Mouse (Mus musculus): ENCODE results near the gene Robo4. TPM values are rescaled to one million over a fixed set of nuclear protein-coding genes. Genes with fewer than 3 reads are reported as not detected.
A peak's percentile ranks its signal among the peaks of the same experiment; 100 is the strongest.

The Robo4 gene
- polyA plus RNA-seq, 1 experiment from 2014 or later: 10.7 TPM

DNA sequence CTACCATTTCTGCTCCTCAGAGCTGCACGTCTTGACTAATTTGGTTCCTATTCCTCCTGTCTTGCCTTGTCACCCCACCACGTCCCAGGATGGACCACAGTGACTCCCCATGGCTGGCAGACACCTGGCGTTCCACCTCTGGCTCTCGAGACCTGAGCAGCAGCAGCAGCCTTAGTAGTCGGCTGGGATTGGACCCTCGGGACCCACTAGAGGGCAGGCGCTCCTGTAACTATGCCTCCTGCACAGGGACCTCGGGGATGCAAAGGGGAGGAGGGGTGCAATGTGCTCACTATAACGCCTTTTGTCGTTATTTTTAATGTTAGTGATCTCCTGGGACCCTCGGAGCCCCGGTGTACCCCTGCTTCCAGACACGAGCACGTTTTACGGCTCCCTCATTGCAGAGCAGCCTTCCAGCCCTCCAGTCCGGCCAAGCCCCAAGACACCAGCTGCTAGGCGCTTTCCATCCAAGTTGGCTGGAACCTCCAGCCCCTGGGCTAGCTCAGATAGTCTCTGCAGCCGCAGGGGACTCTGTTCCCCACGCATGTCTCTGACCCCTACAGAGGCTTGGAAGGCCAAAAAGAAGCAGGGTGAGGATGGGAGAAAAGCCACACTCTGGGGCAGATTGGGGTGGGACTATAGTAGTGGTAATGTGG lies 6.3 kb downstream of the Robo4 start:
- Histone ChIP-seq H3K27me3 (peaks cover 22% of the 10 kb centered on the region; the same call in 1 of the 2 replicates), H3K4me1 (peaks cover 7% of the 10 kb centered on the region), H3K9ac (no peak overlapping the region), H3K27ac (no peak overlapping the region), H3K36me3 (no peaks in the 10 kb centered on the region), H3K4me3 (no peak overlapping the region), H3K4me2 (no peak overlapping the region), H3K9me3 (no peaks in the 10 kb centered on the region)
- ATAC-seq (ENCODE audit: insufficient number of reproducible peaks, low FRiP score, low TSS enrichment, low read depth): no peak
- 10% methylated on average over 19 of the region's 19 CpGs for WGBS

GRCm38 (mm10) chr9:37409698-37410445 lies 8.2 kb downstream of the Robo4 start:
- H3K4me2 ChIP-seq: no peak overlapping the region
- H3K27me3 ChIP-seq: peaks cover 22% of the 10 kb centered on the region; the same call in 1 of the 2 replicates
- no peak overlapping the region for H3K27ac ChIP-seq
- peaks cover 7% of the 10 kb centered on the region for H3K4me1 ChIP-seq
- H3K4me3 ChIP-seq: no peak overlapping the region
- WGBS: 55% methylated on average over 8 of the region's 8 CpGs
- ATAC-seq (ENCODE audit: insufficient number of reproducible peaks, low FRiP score, low TSS enrichment, low read depth): no peak
- H3K9me3 ChIP-seq: no peaks in the 10 kb centered on the region
- H3K36me3 ChIP-seq: no peaks in the 10 kb centered on the region
- no peak overlapping the region for H3K9ac ChIP-seq

DNA sequence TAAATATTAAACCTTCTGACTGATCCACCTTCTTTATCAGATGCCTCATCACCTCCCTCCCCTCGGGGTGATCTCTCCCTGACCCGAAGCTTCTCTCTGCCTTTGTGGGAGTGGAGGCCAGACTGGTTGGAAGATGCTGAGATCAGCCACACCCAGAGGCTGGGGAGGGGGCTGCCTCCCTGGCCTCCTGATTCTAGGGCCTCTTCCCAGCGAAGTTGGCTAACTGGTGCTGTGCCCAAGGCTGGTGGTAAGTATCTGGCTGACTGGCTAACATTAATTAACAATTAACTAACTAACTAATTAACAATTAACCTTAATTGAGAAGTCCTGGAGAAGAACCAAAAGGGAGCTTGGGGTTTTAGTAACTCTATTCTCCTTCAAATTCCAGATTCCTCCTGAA lies 11.3 kb downstream of the Robo4 start:
- H3K27me3 ChIP-seq: peaks cover 4% of the 10 kb centered on the region; the same call in 1 of the 2 replicates
- 50% methylated on average over 3 of the region's 3 CpGs for WGBS

GRCm38 (mm10) chr9:37414666-37415065 lies 13.0 kb downstream of the Robo4 start:
- WGBS: 69% methylated on average over 3 of the region's 3 CpGs

More for the DNA sequence above, 11.3 kb downstream of the Robo4 start:
- Histone ChIP-seq H3K4me1 (peaks cover 3% of the 10 kb centered on the region), H3K9ac (no peak overlapping the region), H3K27ac (no peak overlapping the region), H3K4me3 (no peak overlapping the region), H3K9me3 (no peaks in the 10 kb centered on the region), H3K36me3 (no peaks in the 10 kb centered on the region), H3K4me2 (no peak overlapping the region)
- no peak for ATAC-seq (ENCODE audit: insufficient number of reproducible peaks, low FRiP score, low TSS enrichment, low read depth)

GRCm38 (mm10) chr9:37418791-37419190 lies 17.1 kb downstream of the Robo4 start:
- Histone ChIP-seq H3K27ac (no peak overlapping the region), H3K9me3 (no peaks in the 10 kb centered on the region)

More at GRCm38 (mm10) chr9:37414666-37415065, 13.0 kb downstream of the Robo4 start:
- no peaks in the 10 kb centered on the region for H3K9me3 ChIP-seq
- H3K36me3 ChIP-seq: no peaks in the 10 kb centered on the region
- no peak overlapping the region for H3K4me3 ChIP-seq
- no peak overlapping the region for H3K9ac ChIP-seq
- no peak for ATAC-seq (ENCODE audit: insufficient number of reproducible peaks, low FRiP score, low TSS enrichment, low read depth)
- H3K4me1 ChIP-seq: no peaks in the 10 kb centered on the region
- no peak overlapping the region for H3K4me2 ChIP-seq
- H3K27ac ChIP-seq: no peak overlapping the region
- 0 out of 2 replicates have a peak, but pooled peaks cover 5% of the 10 kb centered on the region for H3K27me3 ChIP-seq

DNA sequence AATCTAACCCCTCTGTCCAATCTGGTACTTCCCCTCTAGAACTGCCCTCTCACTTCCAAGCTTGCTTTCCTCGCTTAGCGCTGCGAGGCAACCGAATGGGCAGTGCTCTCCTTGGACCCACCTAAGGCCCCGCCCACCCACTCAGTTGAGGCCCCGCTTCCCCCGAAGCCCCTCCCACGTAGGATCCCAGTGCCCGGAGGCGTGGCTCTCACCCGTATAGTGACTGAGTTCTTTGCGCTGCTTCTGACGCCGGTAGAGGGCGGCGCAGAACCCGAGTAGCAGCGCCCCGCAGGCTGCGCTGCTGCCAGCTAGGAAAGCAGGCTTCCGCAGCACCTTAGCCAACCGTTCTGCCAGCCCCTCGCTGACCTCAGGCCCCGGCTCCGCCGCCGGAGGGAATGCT lies 19.0 kb downstream of the Robo4 start:
- Histone ChIP-seq H3K4me2 (peak overlapping the region; percentile 53), H3K36me3 (no peaks in the 10 kb centered on the region), H3K9me3 (no peaks in the 10 kb centered on the region), H3K9ac (no peak overlapping the region), H3K27me3 (peaks cover 11% of the 10 kb centered on the region; the same call in 1 of the 2 replicates), H3K27ac (no peak overlapping the region), H3K4me3 (peak overlapping the region; percentile 30), H3K4me1 (peaks cover 9% of the 10 kb centered on the region)
- ATAC-seq (ENCODE audit: insufficient number of reproducible peaks, low FRiP score, low TSS enrichment, low read depth): peak; percentile 70
- WGBS: under 1% methylated on average over 27 of the region's 27 CpGs

More at GRCm38 (mm10) chr9:37418791-37419190, 17.1 kb downstream of the Robo4 start:
- Histone ChIP-seq H3K27me3 (peaks cover 5% of the 10 kb centered on the region; the same call in 1 of the 2 replicates), H3K4me2 (no peak overlapping the region), H3K9ac (no peak overlapping the region), H3K36me3 (no peaks in the 10 kb centered on the region), H3K4me1 (peaks cover 9% of the 10 kb centered on the region), H3K4me3 (no peak overlapping the region)
- ATAC-seq (ENCODE audit: insufficient number of reproducible peaks, low FRiP score, low TSS enrichment, low read depth): no peak
- WGBS: 77% methylated on average over 4 of the region's 4 CpGs

GRCm38 (mm10) chr9:37421239-37421638 lies 19.5 kb downstream of the Robo4 start:
- no peak overlapping the region for H3K27ac ChIP-seq
- H3K4me2 ChIP-seq: peak overlapping the region; percentile 53
- 16% methylated on average over 12 of the region's 12 CpGs for WGBS
- H3K4me1 ChIP-seq: peaks cover 9% of the 10 kb centered on the region
- no peaks in the 10 kb centered on the region for H3K9me3 ChIP-seq
- peaks cover 11% of the 10 kb centered on the region for H3K27me3 ChIP-seq
- H3K4me3 ChIP-seq: peak overlapping the region; percentile 30
- no peaks in the 10 kb centered on the region for H3K36me3 ChIP-seq
- ATAC-seq (ENCODE audit: insufficient number of reproducible peaks, low FRiP score, low TSS enrichment, low read depth): no peak
- H3K9ac ChIP-seq: no peak overlapping the region

DNA sequence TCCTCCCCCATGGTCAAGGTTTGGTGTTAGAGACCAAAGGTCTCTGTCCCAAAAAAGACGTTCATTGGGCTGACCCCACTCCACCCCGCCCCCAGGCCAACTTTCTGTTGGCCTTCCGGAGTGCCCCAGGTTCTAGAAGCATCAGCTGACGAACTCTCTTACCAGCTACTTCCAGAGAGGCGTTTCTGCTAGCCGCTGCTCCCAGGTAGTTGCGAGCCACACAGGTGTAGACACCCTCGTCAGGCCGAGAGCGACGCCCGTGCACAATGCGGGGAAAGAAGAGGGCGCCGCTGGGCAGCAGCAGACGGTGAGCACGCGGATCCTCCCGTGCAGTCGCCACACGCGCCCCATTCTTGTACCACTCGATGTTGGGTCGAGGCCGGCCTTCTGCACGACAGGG lies 27.6 kb downstream of the Robo4 start:
- no peak overlapping the region for H3K4me3 ChIP-seq
- H3K4me2 ChIP-seq: no peak overlapping the region
- H3K4me1 ChIP-seq: peaks cover 18% of the 10 kb centered on the region
- no peaks in the 10 kb centered on the region for H3K36me3 ChIP-seq
- no peak overlapping the region for H3K27ac ChIP-seq
- no peaks in the 10 kb centered on the region for H3K9me3 ChIP-seq
- no peak overlapping the region for H3K9ac ChIP-seq
- no peak for ATAC-seq (ENCODE audit: insufficient number of reproducible peaks, low FRiP score, low TSS enrichment, low read depth)
- peaks cover 86% of the 10 kb centered on the region for H3K27me3 ChIP-seq
- WGBS: 17% methylated on average over 26 of the region's 26 CpGs

- WGBS: under 1% methylated on average over 12 of the region's 12 CpGs
- no peaks in the 10 kb centered on the region for H3K36me3 ChIP-seq
- peak overlapping the region; percentile 5; the same call in 1 of the 2 replicates for H3K4me3 ChIP-seq
- no peak overlapping the region for H3K27ac ChIP-seq
- peak; percentile 64; the same call in 1 of the 2 replicates for ATAC-seq (ENCODE audit: insufficient number of reproducible peaks, low FRiP score, low TSS enrichment, low read depth)
- peaks cover 21% of the 10 kb centered on the region for H3K4me1 ChIP-seq
- peak overlapping the region; percentile 17; the same call in 1 of the 2 replicates for H3K4me2 ChIP-seq
- H3K9me3 ChIP-seq: no peaks in the 10 kb centered on the region
- no peak overlapping the region for H3K9ac ChIP-seq
- H3K27me3 ChIP-seq: peaks cover 92% of the 10 kb centered on the region
These were observed 28.9 kb downstream of the Robo4 start for GRCm38 (mm10) chr9:37430582-37430981.

DNA sequence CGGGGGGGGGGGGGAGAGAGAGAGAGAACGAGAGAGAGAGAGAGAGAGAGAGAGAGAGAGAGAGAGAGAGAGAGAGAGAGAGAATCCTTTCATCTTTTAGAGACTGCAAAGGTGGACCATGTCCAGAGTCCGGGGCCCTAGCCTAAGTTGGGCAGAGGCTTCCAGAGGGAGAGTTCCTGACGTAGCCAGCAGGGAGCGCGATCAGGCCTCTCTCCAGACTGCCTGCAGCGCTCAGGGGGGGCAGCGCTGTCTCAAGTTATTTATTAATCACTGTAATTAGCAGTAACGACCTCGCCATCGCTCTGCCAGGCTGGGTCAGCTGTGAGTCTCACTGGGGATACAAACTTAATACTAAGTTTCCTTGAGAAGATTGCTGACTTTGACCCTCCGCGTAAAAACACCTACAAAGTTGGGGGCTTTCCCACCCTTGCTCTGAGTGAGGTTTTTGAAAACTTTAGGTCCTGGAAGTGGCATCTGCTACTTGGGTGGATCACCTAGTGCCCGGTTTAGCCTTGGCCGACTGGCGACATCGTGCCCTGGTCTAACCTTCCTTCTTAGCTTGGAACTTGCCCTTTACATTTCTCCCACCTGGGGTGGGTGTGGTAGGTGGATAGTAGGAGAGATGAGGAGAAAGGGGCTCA lies 30.4 kb downstream of the Robo4 start:
- H3K27ac ChIP-seq: no peak overlapping the region
- 0 out of 2 replicates have a peak overlapping the region, but pooled peaks have one; percentile 48 for H3K4me2 ChIP-seq
- peaks cover 21% of the 10 kb centered on the region for H3K4me1 ChIP-seq
- no peaks in the 10 kb centered on the region for H3K36me3 ChIP-seq
- H3K9ac ChIP-seq: no peak overlapping the region
- H3K27me3 ChIP-seq: peaks cover 89% of the 10 kb centered on the region
- H3K9me3 ChIP-seq: no peaks in the 10 kb centered on the region
- no peak for ATAC-seq (ENCODE audit: insufficient number of reproducible peaks, low FRiP score, low TSS enrichment, low read depth)
- 1% methylated on average over 16 of the region's 17 CpGs for WGBS
- H3K4me3 ChIP-seq: peak overlapping the region; percentile 31

GRCm38 (mm10) chr9:37432720-37433421 lies 31.2 kb downstream of the Robo4 start, which contains the start of gene Robo3:
Robo3 (minus strand) TSS chr9:37433246.
- H3K4me2 ChIP-seq: peak within 1 kb of the TSS; percentile 48
- no peak within 1 kb of the TSS for H3K27ac ChIP-seq
- peaks cover 21% of the 10 kb centered on the region for H3K4me1 ChIP-seq
- WGBS: 1% methylated on average over 38 of the region's 40 CpGs
- no peak within 1 kb of the TSS for H3K9ac ChIP-seq
- peak within 1 kb of the TSS; percentile 31 for H3K4me3 ChIP-seq
- no peak for ATAC-seq (ENCODE audit: insufficient number of reproducible peaks, low FRiP score, low TSS enrichment, low read depth)
- H3K27me3 ChIP-seq: peaks cover 82% of the 10 kb centered on the region
- H3K36me3 ChIP-seq: no peaks in the 10 kb centered on the region
- no peaks in the 10 kb centered on the region for H3K9me3 ChIP-seq
